Mouse (Mus musculus) kidney, adult 2 months (tissue): ENCODE measurements at regions not wholly inside any gene's neighbourhood (a gene's known extent, or its start where the extent isn't known, plus 50 kb on each side); places are given as distances from the start of the nearest gene placed in this dataset.

Experiments used
- DNase-seq: peaks from one replicate; pipeline ENCODE4 v3.0.0; 2021
- H3K27ac ChIP-seq: fragments of 200-500 bp; 2 replicates; pipeline ENCODE4 v1.5.1; 2012; ENCODE audit warnings: low read depth, low read length, control low read depth, inconsistent platforms; ENCODE audit not compliant: insufficient read depth
- H3K27me3 ChIP-seq: fragments of 200-500 bp; replicated peaks from 2 replicates; pipeline ENCODE4 v1.6.1; 2012; ENCODE audit warnings: mild to moderate bottlenecking, moderate library complexity, low read length, inconsistent platforms; ENCODE audit not compliant: control insufficient read depth, insufficient read depth
- H3K36me3 ChIP-seq: fragments of 200-500 bp; 2 replicates; pipeline ENCODE4 v1.6.1; 2012; ENCODE audit warnings: mild to moderate bottlenecking, moderate library complexity, low read length, inconsistent platforms; ENCODE audit not compliant: control insufficient read depth, insufficient read depth
- H3K4me1 ChIP-seq: fragments of 200-500 bp; 2 replicates; pipeline ENCODE4 v1.6.1; 2011; ENCODE audit warnings: low read length; ENCODE audit not compliant: control insufficient read depth, insufficient read depth
- H3K4me3 ChIP-seq: fragments of 200-500 bp; 2 replicates; pipeline ENCODE4 v1.5.1; 2011; ENCODE audit warnings: mild to moderate bottlenecking, low read depth, low read length, control low read depth; ENCODE audit not compliant: insufficient read depth
- CTCF ChIP-seq: fragments of 200-500 bp; conservative IDR thresholded peaks from 2 replicates; pipeline ENCODE4 v1.5.1; 2011; ENCODE audit warnings: low read depth, mild to moderate bottlenecking, control low read depth, low read length, moderate library complexity, mixed read lengths; ENCODE audit not compliant: insufficient read depth, insufficient read length
- POLR2A ChIP-seq: fragments of 200-500 bp; IDR thresholded peaks from one replicate; pipeline ENCODE4 v1.6.1; 2011; ENCODE audit warnings: low read depth, low read length, control low read depth
- WGBS: fragments of 180-500 bp; shearing (Covaris S2); methylation state at CpG from one replicate; pipeline ENCODE4 v1.1.7; 2018; 5-methylcytosine and 5-hydroxymethylcytosine counted together

DNA sequence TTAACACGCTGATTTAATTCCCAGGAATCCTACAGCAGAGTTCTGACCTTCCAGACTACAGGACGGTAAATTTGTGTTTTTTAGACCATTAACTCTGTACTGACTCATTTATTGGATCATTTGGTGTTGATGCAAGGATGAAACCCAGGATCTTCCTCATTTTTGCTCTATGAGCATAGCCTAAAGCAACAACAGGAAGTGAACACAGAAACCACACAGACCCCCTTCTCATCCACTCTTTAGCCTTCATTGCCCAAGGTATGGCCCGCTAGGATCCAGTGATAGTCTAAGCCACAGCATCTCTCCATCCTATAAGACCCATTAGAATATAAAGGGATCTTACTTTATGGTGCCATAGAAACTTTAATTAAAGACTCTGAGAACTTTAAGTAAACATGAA, 56.5 kb upstream of the Grin2b start:
- no peaks in the 10 kb centered on the region for H3K36me3 ChIP-seq
- no peak for TF ChIP-seq CTCF
- TF ChIP-seq POLR2A = no peak
- no peaks in the 10 kb centered on the region; the same call in 1 of the 2 replicates for H3K27me3 ChIP-seq
- H3K4me1 ChIP-seq = no peaks in the 10 kb centered on the region
- H3K4me3 ChIP-seq = no peak overlapping the region
- no peak overlapping the region for H3K27ac ChIP-seq
- WGBS = 46% methylated on average over 3 of the region's 3 CpGs
- DNase-seq = no peak

DNA sequence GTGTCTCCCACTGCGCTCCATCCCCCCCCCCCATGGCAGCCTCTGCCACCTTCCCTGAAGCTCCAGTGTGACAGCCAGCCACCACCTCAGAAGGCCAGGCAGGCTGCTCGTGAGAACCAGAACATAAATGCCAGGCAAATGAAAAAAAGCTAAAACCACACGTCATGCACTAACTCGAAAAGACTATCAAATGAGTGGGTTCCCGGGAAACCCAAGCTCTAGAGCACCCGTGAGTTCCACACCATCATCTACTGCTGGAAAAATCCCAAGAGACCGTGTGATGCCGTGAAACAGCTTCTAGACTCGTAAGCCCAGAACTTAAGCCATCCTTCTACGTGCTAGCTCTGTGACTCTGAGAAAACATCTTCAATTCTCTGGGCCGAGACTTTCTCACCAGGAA, 62.2 kb upstream of the Grin2b start:
- H3K27me3 ChIP-seq = no peaks in the 10 kb centered on the region; the same call in 1 of the 2 replicates
- H3K27ac ChIP-seq = no peak overlapping the region
- 92% methylated on average over 11 of the region's 11 CpGs for WGBS
- H3K4me1 ChIP-seq = no peaks in the 10 kb centered on the region
- no peak overlapping the region for H3K4me3 ChIP-seq
- DNase-seq = no peak
- no peaks in the 10 kb centered on the region for H3K36me3 ChIP-seq
- TF ChIP-seq CTCF (no peak), POLR2A (no peak)

DNA sequence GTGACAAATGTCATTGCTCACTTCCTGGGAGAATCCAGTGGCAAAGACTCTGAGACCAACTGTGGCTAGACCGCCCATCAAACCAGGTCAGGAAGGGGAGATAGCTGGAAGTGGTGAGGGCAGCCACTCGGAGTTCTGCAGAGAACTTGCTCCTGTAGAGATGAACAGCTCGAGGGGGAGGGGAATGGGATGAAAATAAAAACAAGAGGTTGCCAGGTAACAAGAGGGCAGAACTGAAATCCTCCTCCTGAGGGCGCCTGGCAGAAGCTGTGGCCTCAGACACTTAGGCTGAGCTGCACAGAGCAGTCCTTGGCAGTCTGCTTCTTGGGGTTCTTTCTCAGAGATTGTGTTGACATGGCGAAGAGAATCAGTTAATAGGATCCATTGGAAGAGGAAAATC, 65.7 kb upstream of the Grin2b start:
- TF ChIP-seq CTCF (no peak), POLR2A (no peak)
- Histone ChIP-seq H3K4me1 (no peaks in the 10 kb centered on the region), H3K27me3 (no peaks in the 10 kb centered on the region; the same call in 1 of the 2 replicates), H3K27ac (no peak overlapping the region), H3K4me3 (no peak overlapping the region), H3K36me3 (no peaks in the 10 kb centered on the region)
- DNase-seq = no peak
- WGBS = 46% methylated on average over 5 of the region's 5 CpGs

DNA sequence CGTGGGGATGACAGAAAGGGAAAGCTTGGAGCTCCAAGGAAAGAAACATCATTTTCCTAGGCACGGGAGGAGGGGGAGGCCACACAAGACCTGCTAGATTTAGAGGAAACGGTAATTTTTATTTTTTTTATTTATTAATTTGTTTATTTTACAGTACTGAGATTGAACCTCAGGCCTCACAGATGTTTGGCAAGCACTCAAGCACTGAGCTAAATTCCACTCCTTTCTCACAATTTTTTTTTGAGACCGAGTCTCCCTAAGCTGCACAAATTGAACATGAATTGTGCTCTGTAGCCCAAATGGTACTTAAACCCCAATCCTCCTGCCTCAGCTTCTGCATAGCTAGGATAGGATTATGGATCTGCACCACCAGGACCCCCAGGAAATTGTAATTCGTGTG, 66.1 kb upstream of the Grin2b start:
- Histone ChIP-seq H3K27me3 (no peaks in the 10 kb centered on the region; the same call in 1 of the 2 replicates), H3K27ac (no peak overlapping the region), H3K4me3 (no peak overlapping the region), H3K4me1 (no peaks in the 10 kb centered on the region), H3K36me3 (no peaks in the 10 kb centered on the region)
- no peak for TF ChIP-seq CTCF
- TF ChIP-seq POLR2A = no peak
- WGBS = 70% methylated on average over 5 of the region's 5 CpGs
- no peak for DNase-seq

DNA sequence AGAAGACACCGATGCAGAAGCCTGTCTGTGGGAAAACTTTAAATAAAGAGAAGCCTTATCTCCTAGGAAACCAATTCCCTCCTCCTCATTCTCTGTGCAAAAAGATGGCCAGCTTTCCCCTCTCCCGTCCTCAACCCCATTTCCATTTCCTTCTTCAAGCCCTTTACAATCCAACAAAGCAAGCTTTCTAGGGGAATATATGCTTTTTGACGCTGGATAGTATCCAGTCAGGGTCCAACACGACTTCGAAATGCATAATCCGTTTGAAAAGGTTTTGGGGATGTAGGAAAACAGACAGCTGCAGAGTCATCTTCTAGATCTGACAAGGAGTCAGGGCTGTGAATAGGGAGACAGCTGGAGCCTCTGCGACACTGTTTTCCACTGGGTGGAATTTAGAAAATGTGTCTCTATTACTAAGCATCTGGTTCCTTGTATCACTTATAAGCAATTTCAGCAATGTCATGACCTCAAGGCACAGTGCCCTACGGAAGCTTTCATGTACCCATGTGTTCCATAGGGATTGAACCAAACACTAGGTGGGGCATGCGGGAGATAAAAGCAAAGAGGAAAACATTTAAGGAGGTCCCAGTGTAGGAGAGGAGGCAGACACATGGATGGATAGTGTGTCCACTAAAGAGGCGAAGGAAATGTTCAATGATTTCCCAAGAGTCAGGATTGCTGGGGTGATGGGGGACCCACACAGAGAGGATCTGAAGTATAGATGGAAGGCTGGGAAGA, 68.4 kb upstream of the Grin2b start:
- Histone ChIP-seq H3K27me3 (no peaks in the 10 kb centered on the region; the same call in 1 of the 2 replicates), H3K36me3 (no peaks in the 10 kb centered on the region), H3K4me1 (no peaks in the 10 kb centered on the region), H3K27ac (no peak overlapping the region), H3K4me3 (no peak overlapping the region)
- DNase-seq = no peak
- 76% methylated on average over 10 of the region's 10 CpGs for WGBS
- TF ChIP-seq CTCF = no peak
- no peak for TF ChIP-seq POLR2A

DNA sequence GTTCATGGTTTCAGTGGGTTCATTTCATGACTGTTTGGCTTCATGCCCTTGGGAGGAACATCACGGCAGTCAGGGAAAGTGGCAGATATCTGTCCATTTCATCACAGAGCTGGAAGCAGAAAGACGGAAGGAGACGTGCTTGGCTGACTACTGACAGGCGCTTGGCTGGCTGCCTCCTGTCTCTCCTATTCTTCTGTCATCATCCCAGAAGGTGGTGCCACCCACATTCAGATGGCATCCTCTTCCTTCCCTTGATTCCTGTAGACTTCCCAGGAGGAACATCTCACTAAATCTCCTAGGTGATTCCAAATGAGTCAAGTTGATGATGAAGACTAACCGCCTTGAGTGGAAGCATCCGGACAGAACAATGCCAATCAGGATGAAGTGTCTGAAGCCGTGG, 71.6 kb upstream of the Grin2b start:
- no peak for DNase-seq
- 87% methylated on average over 7 of the region's 7 CpGs for WGBS
- Histone ChIP-seq H3K27ac (no peak overlapping the region), H3K27me3 (no peaks in the 10 kb centered on the region; the same call in 1 of the 2 replicates), H3K4me3 (no peak overlapping the region), H3K36me3 (no peaks in the 10 kb centered on the region), H3K4me1 (no peaks in the 10 kb centered on the region)
- TF ChIP-seq CTCF (no peak), POLR2A (no peak)

DNA sequence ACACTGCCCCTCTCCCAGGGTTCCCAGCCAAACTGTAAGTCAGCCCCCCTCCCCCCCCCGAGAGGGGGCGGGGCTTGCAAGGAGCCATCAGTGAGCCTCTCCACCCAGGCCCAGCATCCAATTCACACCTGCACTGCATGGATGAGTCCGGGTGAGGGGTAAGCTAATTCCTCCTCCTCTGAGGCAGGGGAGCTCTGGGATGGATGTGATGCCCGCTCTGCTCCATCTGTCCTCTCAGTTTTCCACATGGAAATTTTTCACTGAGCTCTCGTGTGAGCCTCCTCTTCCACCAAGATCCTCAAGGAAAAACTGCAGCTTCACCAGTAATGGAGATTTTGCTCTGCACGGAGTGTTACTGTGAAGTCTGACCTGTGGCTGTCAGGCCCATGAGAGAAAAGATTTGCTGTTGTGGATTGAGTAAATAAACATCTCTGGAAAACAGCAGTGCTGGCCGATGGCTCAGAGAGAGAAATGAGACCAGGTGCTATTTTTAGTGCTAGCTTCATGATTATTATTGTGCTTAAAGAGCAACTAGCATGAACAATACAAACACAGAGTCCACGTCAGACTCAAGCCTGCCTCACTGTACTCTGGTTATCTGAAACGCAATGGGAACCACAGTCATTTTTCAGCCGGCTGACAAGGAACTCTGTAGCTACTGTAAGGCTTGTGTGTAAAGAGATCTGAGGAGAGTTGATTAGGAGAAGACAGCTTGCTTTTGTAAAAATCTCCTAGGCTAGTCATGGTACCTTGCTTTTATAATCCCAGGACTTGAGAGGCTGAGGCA, 71.4 kb upstream of the Gm8994 start:
- Histone ChIP-seq H3K27me3 (no peaks in the 10 kb centered on the region), H3K27ac (no peak overlapping the region), H3K4me1 (no peaks in the 10 kb centered on the region), H3K4me3 (no peak overlapping the region), H3K36me3 (no peaks in the 10 kb centered on the region)
- no peak for DNase-seq
- 29% methylated on average over 10 of the region's 10 CpGs for WGBS
- no peak for TF ChIP-seq CTCF
- no peak for TF ChIP-seq POLR2A
